Mouse (Mus musculus) urinary bladder, postnatal 10 days (tissue): ENCODE measurements around the gene Acer2.

Experiments used
- DNase-seq: peaks from one replicate; pipeline ENCODE4 v3.0.0; 2022; ENCODE audit warnings: low spot score

Gene Acer2

DNA sequence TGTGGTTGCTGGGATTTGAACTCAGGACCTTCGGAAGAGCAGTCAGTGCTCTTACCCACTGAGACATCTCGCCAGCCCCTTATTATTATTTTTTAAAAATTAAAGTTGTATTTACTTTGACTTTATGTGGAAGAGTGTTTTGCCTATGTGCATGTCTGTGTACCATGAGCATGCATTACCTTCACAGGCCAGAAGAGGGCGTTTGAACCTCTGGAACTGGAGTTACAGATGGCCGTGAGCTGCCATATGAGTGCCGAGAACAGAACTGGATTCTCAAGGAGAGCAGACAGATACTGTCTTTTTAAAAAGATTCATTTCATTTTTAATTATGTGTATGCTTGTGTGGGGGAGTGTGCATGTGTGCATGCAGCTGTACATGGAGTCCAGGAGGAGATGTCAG is 13.7 kb downstream of the Acer2 start:
- no peak for DNase-seq

DNA sequence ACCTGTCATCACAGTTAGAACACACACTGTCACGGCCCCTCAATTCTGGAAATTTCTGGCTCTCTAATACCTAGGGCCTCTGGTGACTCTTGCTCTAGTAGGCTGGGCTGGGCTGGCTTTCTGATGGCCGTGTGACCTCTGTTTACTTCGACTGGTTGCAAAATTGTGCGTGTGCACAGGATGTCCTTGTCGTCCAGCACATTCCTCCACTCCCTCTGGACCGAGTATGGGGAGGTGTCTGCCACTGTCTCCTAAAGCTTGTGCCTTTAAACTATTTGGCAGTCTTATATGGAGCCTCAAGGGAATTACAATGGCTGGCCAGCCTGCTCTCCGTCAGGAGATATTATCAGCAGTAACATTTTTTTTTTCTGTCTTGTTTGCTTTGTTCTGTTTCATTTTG is 23.2 kb downstream of the Acer2 start:
- DNase-seq = no peak

DNA sequence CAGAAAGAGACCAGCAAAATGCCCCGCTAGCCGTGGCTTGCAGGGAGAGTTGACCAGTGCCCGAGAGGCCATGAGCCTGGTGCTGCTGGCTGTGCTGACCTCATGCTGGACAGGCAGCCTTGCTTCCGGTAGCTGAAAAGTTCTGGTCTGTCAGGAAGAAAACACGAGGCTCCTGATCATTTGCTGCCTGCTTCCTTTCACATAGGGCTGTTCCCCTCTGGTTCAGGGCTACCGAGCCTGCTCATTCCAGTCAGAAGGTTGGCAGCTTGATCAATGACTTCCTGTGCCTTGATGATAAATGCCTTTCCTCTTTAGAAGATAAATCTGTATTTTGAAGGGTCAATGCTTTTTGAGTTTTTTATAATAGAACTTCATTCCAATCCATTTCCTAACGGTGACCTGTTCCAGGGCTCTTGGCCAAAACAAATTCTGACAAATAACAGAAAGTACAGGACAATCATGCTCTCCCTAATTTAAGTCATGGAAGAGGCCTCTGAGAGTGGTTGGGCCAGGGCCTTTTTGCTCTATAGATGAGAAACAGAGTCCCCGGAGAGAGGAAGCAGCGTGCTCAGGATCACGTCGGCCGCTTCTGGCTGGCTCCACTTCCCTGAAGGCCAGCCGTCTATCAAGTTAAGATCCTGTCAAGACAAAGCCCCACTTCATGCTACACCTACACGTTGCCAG is 24.7 kb downstream of the Acer2 start:
- no peak for DNase-seq

DNA sequence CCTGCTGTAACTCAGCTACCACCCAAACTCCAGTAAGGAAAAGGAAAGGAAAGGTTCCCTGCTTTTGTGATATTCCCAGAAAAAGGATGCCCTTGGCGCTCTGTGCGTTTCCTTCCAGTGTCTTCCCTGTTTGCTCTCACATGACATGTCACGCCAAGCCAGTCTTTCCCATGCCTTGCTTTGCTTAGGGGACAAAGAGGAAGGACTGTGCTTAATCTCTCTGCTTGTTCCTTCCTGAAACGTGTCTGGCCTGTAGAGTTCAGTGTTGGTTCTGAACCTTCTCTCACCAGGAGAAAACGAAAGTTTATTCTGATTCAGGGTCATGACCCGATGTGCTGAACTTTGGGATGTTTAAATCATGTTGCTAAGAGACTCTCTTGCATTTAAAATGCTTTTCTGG is 28.2 kb downstream of the Acer2 start:
- no peak for DNase-seq

DNA sequence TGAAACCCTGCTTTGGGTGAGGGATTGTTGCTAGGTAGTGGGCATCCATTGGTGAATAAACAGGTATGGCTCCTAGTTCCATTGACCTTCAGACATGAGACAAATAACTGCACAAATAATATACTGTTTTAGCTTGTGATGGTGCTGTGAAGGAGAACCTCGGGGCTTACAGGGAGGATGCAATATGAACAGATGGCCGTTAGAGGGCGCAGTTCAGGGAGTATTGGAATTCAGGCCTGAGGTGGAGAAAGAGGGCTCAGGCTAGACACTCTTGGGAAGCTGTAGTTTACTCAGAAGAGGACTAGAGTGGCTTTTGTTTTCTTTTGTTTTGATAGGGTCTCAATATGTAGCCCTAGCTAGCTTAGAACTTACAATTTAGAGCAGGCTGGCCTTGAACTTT is 30.8 kb downstream of the Acer2 start:
- DNase-seq = no peak

DNA sequence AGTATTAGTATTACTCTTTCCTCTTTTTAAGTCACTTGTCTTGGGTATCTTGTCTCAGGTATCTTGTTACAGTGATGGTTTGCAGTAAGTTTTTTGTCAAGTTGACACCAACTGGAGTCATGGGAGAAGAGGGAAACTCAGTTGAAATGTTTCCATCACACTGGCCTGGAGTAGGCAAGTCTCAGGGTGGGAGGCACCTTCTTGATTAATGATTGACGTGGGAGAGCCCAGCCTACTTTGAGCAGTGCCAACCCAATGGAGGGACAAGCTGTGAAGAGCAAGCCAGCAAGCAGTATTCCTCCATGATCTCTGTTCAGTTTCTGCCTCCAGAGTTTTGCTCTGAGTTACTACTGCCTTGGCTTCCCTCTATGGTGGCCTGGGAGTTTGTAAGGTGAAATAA is 31.7 kb downstream of the Acer2 start:
- no peak for DNase-seq

DNA sequence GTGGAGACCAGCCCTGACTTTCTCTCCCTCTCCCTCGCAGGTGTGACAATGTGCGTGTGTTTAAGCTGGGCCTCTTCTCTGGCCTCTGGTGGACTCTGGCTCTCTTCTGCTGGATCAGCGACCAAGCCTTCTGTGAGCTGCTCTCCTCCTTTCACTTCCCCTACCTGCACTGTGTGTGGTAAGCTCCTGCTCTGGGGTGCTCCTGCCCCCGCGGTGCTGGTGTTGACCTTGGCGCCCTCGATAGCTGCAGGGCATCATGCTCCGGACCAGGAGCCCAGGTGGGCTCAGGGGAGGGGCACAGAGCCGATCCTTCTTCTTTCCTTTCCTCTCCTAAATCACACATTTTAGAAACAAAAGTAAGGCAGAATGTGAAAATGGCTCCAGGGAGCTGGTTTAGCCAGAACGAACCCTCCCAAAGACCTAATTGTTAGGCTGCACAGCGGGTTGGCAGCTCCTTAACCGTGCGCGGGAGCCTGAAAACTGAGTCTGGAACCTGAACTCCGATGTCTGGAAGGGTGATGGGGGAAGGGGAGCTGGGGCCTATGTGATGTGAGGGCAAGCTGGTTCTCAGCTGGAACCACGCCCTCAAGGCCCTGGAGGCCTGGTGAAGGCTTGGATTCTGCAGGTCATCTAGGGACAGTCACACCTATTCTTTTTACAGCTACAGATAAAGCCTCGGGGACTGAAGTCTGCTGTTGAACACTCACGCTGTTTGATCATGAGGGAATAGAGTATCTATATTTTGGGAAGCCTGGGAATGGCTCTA is 37.6 kb downstream of the Acer2 start:
- no peak for DNase-seq

DNA sequence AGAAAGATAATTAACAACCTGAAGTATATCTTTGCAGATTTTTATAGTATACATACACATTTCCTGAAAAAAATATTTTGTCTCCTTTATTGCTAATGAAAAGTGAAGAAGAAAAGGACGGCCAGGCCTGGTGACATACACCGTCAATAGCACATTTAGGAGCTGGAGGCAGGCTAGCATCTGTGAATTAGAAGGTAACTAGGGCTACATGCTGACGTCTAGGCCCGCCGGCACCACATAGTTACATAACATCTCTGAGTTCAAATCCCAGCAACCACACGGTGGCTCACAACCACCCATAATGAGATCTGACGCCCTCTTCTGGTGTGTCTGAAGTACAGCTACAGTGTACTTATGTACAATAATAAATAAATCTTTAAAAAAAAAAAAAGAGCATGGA is 38.6 kb downstream of the Acer2 start:
- no peak for DNase-seq

DNA sequence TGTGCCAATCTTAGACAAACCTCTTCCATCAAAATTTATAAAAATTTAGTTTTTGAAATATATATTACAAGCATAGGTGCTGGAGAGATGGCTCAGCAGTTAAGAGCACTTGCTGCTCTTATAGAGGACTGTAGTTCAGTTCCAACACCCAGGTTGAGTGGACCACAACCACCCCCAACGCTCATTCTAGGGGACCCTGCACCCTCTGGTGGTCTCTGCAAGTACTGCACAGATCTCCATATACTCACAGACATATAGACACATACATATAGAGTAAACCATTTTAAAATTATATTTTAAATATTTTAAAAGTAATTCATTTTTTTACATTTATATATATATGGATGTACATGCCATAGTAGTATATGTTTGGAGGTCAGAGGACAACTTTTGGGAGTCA is 41.9 kb downstream of the Acer2 start:
- no peak for DNase-seq

DNA sequence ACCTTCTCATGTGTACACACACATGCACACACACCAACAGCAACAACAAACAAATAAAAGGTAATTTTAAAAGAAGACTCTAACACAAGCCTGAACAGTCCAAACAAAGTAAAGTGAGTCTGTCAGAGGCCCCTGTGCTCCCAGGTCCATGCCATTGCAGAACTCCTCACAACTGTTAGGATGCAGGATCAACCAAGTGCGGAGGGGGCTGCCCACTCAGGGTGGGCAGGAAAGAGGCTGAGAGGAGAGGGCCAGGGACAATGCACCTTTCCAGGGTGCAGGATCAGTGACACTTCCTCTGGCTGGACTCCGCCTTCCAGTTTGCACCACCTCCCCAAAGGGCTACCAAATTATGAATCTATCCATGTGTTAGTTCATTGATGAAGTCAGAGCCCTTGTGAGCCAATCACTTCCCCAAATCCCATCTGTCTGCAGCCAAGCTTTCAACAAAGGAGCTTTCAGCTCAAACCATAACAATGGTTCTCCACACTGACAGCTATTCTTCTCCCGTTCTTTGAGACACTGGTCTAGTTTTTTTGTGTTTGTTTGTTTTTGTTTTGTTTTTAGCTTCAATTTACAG is 49.4 kb downstream of the Acer2 start:
- DNase-seq = no peak

DNA sequence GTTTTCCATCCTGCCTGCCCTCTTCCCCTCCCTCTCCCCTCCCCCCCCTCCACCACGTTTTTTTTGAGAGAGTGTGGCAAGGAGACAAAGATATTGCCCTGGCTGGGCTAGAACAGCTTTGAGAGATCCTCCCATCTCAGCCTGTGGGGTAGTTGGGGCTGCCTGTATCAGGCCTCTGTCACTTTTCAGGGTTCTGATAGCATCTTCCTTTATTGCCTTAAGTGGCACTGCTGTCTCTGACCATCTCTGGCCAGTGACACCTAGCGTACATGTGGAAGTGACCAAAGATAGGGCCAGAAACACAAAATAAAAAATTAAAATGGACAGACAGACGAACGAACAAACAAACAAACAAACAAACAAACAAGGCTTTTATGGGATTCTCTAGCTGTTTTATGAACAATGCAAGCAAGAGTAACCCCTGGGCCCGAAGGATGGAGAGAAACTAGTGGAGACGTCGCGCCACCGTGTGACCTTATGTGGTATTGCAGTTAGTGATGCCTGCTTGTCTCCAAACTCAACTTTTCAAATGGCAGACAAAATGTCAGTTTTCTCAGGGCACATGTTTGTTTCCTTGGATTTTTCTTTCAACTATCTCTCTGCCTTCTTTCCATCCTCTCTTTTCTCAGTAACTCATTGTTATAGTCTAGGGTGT is 50.7 kb downstream of the Acer2 start:
- no peak for DNase-seq

DNA sequence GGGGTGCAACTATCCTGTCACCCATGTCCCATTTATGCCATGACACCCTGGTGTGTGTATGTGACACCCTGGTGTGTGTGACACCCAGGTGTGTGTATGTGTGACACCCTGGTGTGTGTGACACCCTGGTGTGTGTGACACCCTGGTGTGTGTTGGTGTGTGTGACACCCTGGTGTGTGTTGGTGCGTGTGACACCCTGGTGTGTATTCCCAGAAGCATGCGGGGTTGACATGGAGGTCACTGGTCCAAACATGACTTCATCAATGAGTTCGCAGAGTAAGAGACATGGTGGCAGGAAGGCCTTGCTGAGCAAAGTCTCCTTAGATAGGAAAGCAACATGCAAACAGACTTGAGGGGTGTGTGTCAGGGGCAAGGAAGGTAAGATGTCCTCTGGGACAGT is 52.8 kb downstream of the Acer2 start:
- no peak for DNase-seq

DNA sequence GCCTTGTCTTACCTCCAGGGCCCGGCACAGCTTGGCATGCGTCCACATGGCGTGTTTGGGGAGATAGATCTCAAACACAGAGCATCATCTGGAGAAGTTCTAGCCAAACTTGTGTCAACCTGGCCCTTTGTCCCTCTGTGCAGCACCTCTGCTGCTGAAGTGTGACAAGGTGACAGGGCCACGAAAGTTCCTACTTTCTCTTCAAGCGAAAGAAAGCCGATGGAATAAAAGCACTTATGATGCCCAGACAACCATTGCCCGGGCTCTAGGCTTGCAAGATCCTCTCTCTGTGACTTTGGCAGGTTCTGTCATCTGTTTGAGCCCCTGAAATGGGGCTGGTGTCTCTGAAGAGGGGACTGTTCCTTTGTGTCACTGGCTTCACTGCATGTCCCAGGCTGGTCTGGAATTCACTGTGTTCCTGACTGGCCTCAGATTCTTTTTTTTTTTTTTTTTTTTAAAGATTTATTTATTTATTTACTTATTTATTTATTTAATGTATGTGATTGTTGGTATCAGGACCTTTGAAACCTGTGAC is 56.0 kb downstream of the Acer2 start:
- DNase-seq = no peak

DNA sequence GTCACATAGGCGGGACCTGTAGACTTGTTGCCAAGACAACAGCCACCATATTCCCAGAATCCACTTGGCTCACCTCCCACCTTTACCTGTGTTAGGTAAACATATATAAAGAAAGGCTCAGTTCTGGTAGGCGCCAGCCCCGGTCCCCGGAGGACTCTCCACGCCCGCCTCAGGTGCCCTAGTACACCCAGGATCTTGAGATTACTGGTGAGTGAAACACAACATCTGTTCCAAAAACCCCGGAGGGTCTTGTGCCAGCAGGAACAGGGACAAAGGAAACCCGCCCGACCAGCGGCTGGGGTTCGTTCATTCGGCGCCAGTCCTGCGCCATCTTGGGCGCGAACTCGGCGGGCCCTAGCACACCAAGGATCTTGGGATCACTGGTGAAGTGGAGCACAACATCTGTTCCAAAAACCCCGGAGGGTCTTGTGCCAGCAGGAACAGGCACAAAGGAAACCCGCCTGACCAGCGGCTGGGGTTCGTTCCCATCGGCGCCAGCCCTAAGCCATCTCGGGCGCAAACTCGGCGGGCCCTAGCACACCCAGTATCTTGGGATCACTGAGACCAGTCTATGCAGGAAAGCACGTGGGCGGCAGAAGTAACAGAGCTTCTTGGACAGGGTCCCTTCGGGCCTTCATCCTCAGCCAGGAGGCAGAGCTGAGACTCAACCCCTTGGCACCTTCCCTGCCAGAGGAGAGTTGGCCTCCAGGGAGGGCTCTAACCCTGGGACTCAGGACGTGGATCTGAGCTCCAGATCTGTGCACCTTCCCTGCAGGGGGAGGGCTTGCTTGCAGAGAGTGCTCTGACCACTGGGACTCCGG is 56.6 kb downstream of the Acer2 start:
- no peak for DNase-seq

DNA sequence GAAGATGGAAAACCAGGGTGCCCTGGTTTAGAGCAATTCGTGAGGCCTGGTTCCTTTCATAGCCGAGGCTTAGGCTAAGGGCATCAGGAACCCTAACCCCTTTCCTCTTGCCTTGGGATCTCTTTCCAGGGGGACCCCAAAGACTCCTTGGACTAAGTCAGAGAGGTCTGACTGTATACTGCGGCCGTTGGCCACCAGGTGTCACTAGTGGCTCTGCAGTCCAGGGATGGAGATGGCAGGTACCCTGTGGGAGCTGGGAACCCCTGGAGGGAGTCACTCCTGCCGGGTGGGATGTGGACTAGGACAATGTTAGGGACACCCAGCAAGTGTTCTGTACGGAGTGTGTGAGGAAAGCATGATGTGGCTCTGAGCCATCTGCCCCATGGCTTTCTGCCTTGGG is 58.8 kb downstream of the Acer2 start:
- DNase-seq = no peak

DNA sequence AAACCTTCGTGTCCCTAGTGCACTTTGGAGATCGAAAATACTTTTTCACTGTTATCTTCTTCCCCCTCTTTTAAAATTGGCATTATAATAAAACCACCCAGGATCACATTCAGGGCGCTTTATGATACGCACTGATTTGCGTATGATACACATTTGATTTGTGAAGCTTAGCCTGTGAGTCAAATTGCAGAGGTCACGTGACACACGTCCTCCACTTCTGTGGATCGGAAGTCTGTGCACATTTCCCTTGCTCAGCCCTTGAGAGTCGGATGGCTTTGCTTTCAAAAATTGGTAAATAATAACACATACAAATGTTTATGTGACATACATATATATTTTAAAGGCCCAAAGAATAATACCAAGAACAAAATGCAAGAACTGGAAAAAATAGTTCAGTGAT is 62.0 kb downstream of the Acer2 start:
- DNase-seq = no peak

DNA sequence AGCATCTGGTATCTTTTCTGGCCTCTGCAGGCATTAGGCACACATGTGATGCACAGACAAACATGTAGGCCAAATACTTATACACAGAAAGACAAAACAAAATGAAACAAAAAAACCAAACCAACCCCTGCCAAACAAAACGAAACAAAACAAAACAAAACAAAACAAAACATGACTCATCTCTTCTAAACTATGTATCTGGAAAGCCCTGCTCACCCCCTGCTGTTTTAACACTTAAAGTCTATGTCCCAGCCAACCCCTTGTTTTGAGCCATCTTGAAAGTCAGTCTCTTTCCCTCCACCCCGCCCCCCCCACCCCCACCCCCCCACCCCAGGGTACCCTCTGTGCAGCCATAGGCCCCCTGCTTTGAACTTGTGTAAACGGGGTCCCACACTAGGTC is 62.5 kb downstream of the Acer2 start:
- no peak for DNase-seq

DNA sequence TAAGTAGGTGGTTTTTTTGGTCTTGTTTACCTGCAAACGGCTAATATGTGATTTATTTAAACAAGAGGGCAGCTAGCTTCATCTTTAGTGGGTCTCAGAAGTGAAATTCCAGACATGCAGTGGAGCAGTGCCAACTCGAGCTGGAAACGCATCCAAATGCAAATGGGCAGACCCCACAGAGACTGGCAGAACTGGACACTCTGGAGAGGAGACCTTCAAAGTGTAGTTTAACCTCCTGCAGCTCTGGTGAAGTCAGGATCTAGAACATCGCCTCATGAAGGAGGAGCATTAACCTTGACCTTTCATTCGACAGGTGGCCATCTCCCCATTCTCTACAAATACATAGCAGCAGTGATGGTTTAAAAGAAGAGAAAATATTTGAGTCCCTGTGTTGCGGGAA is 68.5 kb downstream of the Acer2 start:
- no peak for DNase-seq

DNA sequence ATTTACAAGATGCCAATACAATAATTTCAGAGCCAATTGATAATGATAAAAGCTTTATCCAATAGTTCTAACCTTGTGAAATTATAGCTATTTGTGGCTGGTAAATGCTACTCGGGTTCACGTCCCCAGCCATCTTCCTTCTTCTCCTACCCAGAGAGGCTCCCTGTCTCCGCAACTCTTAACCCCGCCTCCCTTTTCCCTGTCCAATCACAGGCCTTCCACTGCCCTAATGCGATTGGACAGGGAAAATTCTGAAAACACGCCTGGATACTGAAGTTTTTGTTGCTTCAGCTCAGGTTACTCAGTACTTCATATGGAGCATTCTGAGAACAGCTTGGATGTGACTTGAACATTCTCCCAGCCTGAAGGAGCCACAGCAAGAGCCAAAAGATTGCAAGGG is 69.1 kb downstream of the Acer2 start:
- no peak for DNase-seq

DNA sequence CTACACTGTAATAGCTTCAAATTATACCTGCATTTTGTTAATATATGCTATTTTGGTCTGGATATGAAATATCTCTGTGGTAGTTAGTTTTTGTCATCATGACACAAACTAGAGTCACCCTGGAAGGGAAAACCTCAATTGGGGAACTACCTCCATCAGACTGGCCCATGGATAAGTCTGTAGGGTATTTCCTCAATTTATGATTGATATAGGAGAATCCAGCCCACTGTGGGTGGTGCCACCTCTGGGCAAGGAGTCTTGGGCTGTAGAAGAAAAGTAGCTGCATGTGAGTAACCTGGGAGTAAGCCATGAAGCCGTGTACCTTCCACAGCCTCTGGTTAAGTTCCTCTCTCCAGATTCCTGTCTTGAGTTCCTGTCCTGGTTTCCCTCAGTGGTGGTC is 74.6 kb downstream of the Acer2 start:
- no peak for DNase-seq

DNA sequence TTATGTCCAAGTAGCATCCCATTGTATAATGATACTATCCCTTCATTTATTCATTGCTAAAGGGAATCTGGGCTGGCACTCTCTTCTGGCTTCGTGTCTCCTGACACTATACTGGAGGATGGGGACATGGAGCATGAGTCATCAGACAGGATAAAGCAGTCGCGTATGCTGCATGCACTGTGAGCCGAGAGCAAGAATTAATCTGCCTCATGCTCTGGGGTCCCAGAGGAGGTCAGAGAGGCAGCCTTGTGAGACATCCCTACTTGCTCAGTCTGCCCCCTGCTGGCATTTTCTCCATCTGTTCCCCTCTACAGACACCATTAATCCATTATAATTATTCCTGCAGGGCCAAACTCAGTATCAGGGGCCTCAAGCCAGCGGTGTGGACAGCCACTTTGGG is 79.3 kb downstream of the Acer2 start:
- no peak for DNase-seq

DNA sequence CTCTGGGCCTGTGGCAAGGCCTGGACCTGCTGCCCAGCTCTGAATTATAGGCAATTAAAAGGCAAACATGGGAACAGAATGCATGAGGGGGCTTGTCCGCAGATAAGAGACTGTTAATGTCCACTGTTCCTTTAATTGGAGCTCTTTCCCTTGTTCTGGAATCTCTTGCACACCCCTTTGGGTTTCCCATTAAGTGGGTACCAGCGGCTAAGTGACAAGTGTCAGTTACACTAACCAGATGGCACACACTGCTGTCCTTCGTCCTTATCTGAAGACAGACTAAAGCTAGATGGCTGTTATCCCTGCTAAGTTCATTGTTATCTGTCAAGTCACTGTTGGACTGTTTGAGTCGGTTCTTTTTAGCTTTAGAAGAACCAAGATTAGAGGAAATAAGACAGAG is 81.3 kb downstream of the Acer2 start:
- DNase-seq = no peak
